In genomic region chr11:85766106-85766723, GRCm38 (mm10) we compare ENCODE assay signal across 8 mouse cellular contexts.
A peak's percentile ranks its signal among the peaks of the same experiment; 100 is the strongest.
DNase-seq lines count a peak whose midpoint lies in the region; ATAC-seq and TF ChIP-seq lines count a peak whose summit lies in the region.

No protein-coding gene starts in this region.

- H3K36me3 ChIP-seq in E14TG2a.4 (ENCODE audit: insufficient read depth, low read length) = no peaks in the 10 kb centered on the region
- no peaks in the 10 kb centered on the region for H3K36me3 ChIP-seq in forebrain, embryonic 13.5 days (ENCODE audit: poor library complexity, severe bottlenecking)
- H3K36me3 ChIP-seq in limb, embryonic 10.5 days = no peaks in the 10 kb centered on the region

- no peaks in the 10 kb centered on the region for H3K27me3 ChIP-seq in E14TG2a.4 (ENCODE audit: insufficient read depth, low read length)
- H3K27me3 ChIP-seq in forebrain, embryonic 13.5 days = peaks cover 38% of the 10 kb centered on the region
- peaks cover 72% of the 10 kb centered on the region for H3K27me3 ChIP-seq in limb, embryonic 10.5 days (ENCODE audit: low read depth, poor library complexity, severe bottlenecking)

- H3K4me3 ChIP-seq in E14TG2a.4 (replicated peaks; ENCODE audit: low read length) = peak overlapping the region; percentile 33
- no peak overlapping the region for H3K4me3 ChIP-seq in forebrain, embryonic 13.5 days
- no peak overlapping the region for H3K4me3 ChIP-seq in limb, embryonic 10.5 days

- H3K9ac ChIP-seq in forebrain, embryonic 13.5 days = no peak overlapping the region

- peaks cover 32% of the 10 kb centered on the region for H3K4me1 ChIP-seq in E14TG2a.4 (replicated peaks; ENCODE audit: low read depth, low read length)
- peaks cover 21% of the 10 kb centered on the region for H3K4me1 ChIP-seq in forebrain, embryonic 13.5 days
- H3K4me1 ChIP-seq in limb, embryonic 10.5 days = peaks cover 43% of the 10 kb centered on the region

- no peaks in the 10 kb centered on the region for H3K9me3 ChIP-seq in E14TG2a.4 (ENCODE audit: low read length)
- no peaks in the 10 kb centered on the region for H3K9me3 ChIP-seq in forebrain, embryonic 13.5 days (replicated peaks)
- no peaks in the 10 kb centered on the region for H3K9me3 ChIP-seq in limb, embryonic 10.5 days (replicated peaks)

- no peak for TF ChIP-seq CTCF in E14TG2a.4 (conservative IDR thresholded peaks at IDR 0.05; ENCODE audit: low read length)

- no peak overlapping the region for H3K27ac ChIP-seq in forebrain, embryonic 13.5 days
- H3K27ac ChIP-seq in limb, embryonic 10.5 days = peak overlapping the region; percentile 64

- 4% methylated on average over 7 of the region's 7 CpGs for WGBS in forebrain, embryonic 13.5 days
- 27% methylated on average over 7 of the region's 7 CpGs for WGBS in limb, embryonic 10.5 days

- no peak overlapping the region for H3K4me2 ChIP-seq in forebrain, embryonic 13.5 days

- DNase-seq in adrenal gland, adult (ENCODE audit: inconsistent age in 2 of 2, low spot score in 1 of 2) = peak; percentile 22 to 67
- no peak for DNase-seq in adrenal gland, postnatal 4 days (ENCODE audit: low spot score in 2 of 2)
- DNase-seq in limb, embryonic 10.5 days (ENCODE audit: low spot score) = peak; percentile 47
- no peak for DNase-seq in thymus, postnatal 25 days
- DNase-seq in cerebellum, postnatal 36 days = no peak

- ATAC-seq in forebrain, embryonic 13.5 days = peak; percentile 63; the same call in 1 of the 2 replicates
- no peak for ATAC-seq in granulocyte monocyte progenitor cell, adult 5-6 weeks (replicated peaks; ENCODE audit: poor library complexity, severe bottlenecking)

Comparison
In these comparisons a context has a peak if more than half of its experiments do, and no peak if none do; other contexts are left out.
1. DNase-seq: peak in adrenal gland, adult (2 of 2) and limb, embryonic 10.5 days (single experiment); none in adrenal gland, postnatal 4 days (0 of 2), thymus, postnatal 25 days (single experiment) and cerebellum, postnatal 36 days (0 of 2).